Mouse (Mus musculus) heart, adult 2 months (tissue): ENCODE data around the gene Csmd2. TPM values are rescaled to one million over a fixed set of nuclear protein-coding genes. Genes with fewer than 3 reads are reported as not detected.

Experiments
- DNase-seq, 2 experiments: peaks; one replicate each; pipeline ENCODE4 v3.0.0; 2021
- H3K27ac ChIP-seq: fragments of 200-600 bp; 2 replicates; pipeline ENCODE4 v1.8.1; 2022
- H3K27me3 ChIP-seq: fragments of 200-500 bp; 2 replicates; pipeline ENCODE4 v1.6.1; 2012; ENCODE audit warnings: mild to moderate bottlenecking, low read length, inconsistent platforms, mixed read lengths; ENCODE audit not compliant: control insufficient read depth, insufficient read depth
- H3K36me3 ChIP-seq: fragments of 200-500 bp; 2 replicates; pipeline ENCODE4 v1.6.1; 2012; ENCODE audit warnings: low read length, inconsistent platforms; ENCODE audit not compliant: control insufficient read depth, insufficient read depth
- H3K4me1 ChIP-seq: fragments of 200-500 bp; 2 replicates; pipeline ENCODE4 v1.6.1; 2011; ENCODE audit warnings: low read length; ENCODE audit not compliant: control insufficient read depth, insufficient read depth
- H3K4me3 ChIP-seq: fragments of 200-600 bp; 2 replicates; pipeline ENCODE4 v1.8.1; 2022
- H3K79me2 ChIP-seq: fragments of 200-500 bp; replicated peaks from 2 replicates; pipeline ENCODE4 v1.6.1; 2012; ENCODE audit warnings: mild to moderate bottlenecking, inconsistent platforms, low read length, moderate library complexity, mixed read lengths; ENCODE audit not compliant: control insufficient read depth, insufficient read depth
- H3K9ac ChIP-seq: fragments of 200-500 bp; 2 replicates; pipeline ENCODE4 v1.6.1; 2012; ENCODE audit warnings: low read depth, mild to moderate bottlenecking, control low read depth, inconsistent platforms, low read length, mixed read lengths
- CTCF ChIP-seq: fragments of 200-600 bp; IDR thresholded peaks from 2 replicates; pipeline ENCODE4 v1.8.1; 2022; ENCODE audit warnings: antibody characterized with exemption, mild to moderate bottlenecking, moderate library complexity
- EP300 ChIP-seq: fragments of 200-500 bp; IDR thresholded peaks from 2 replicates; pipeline ENCODE4 v1.6.1; 2011; ENCODE audit warnings: low read depth, low read length, control low read depth; ENCODE audit not compliant: insufficient read depth
- POLR2A ChIP-seq: fragments of 200-500 bp; IDR thresholded peaks from 2 replicates; pipeline ENCODE4 v1.6.1; 2011; ENCODE audit warnings: mild to moderate bottlenecking, low read depth, low read length, control low read depth; ENCODE audit not compliant: insufficient read depth
- WGBS: fragments of 180-500 bp; shearing (Covaris S2); methylation state at CpG from one replicate; pipeline ENCODE4 v1.1.7; 2018; 5-methylcytosine and 5-hydroxymethylcytosine counted together
- intact Hi-C: fragments of 180-260 bp; cut with DNase I; formaldehyde crosslinking; loops from one replicate; pipeline ENCODE4 v1.15.1; 2025
- polyA plus RNA-seq: library from polyadenylated mRNA; depleted of rRNA; stranded (reverse); fragments of >200 nt; gene quantifications from 2 replicates; pipeline ENCODE4 v1.2.3, GENCODE M21; 2012
- total RNA-seq, 2 experiments: library from RNA; stranded (reverse); gene quantifications; 2 replicates each; pipeline ENCODE4 v1.2.3; 2021

Gene Csmd2
- total and polyA plus RNA-seq, 3 experiments, result not detected

DNA sequence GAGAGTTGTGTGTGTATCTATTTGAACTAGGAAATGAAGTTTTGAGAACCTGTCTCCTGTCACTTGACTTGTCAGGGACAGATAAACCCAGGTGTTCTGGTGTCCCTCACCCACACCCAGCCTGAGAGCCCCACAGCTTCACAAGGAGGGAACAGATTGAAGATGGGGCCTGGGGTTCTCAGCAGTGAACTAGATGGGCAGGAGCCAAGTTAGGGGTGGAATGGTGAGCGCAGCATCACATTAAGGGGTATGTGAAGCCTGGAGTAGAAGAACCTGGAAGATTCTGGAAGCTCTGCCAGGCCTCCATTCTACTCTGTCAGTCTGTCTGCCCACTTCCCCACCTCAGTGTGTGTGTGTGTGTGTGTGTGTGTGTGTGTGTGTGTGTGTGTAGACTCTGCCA, 184.0 kb downstream of the Csmd2 start:
- Histone ChIP-seq H3K79me2 (no peaks in the 10 kb centered on the region), H3K9ac (no peak overlapping the region), H3K27me3 (no peaks in the 10 kb centered on the region), H3K36me3 (no peaks in the 10 kb centered on the region), H3K4me3 (no peak overlapping the region), H3K4me1 (no peaks in the 10 kb centered on the region), H3K27ac (no peak overlapping the region)
- intact Hi-C loops, result loop anchor here (10.0 kb wide), 1 partner anchor 237 kb away; no protein-coding TSS in a partner anchor
- WGBS, result 86% methylated on average over 1 of the region's 1 CpGs
- no peak for DNase-seq
- TF ChIP-seq POLR2A (no peak), EP300 (no peak)

DNA sequence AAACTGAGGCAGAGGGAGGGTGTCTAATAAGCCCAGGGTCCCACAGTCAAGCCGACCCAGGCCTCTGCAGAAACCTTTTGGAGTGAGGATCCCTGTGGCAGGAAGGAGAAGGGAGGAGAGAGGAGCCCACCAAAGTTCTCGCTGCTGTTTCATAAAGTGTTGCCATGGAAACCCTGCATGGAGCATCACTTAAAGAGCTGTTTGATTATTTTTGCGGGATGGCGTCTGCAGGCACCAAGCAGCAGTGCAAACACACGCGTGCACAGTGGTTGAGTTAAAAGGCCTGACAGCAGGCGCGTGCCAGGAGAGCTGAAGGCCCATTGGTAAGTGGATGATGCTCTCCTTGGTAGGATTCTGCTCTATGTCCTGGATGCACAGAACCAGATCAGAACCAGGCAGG, 191.3 kb downstream of the Csmd2 start:
- Histone ChIP-seq H3K9ac (no peak overlapping the region), H3K4me3 (no peak overlapping the region), H3K4me1 (no peaks in the 10 kb centered on the region), H3K79me2 (no peaks in the 10 kb centered on the region), H3K36me3 (no peaks in the 10 kb centered on the region), H3K27ac (no peak overlapping the region), H3K27me3 (no peaks in the 10 kb centered on the region)
- TF ChIP-seq EP300 (no peak), CTCF (no peak), POLR2A (no peak)
- intact Hi-C loops, result loop anchor here (10.0 kb wide), 1 partner anchor 244 kb away; no protein-coding TSS in a partner anchor
- 84% methylated on average over 8 of the region's 8 CpGs for WGBS
- no peak for DNase-seq

DNA sequence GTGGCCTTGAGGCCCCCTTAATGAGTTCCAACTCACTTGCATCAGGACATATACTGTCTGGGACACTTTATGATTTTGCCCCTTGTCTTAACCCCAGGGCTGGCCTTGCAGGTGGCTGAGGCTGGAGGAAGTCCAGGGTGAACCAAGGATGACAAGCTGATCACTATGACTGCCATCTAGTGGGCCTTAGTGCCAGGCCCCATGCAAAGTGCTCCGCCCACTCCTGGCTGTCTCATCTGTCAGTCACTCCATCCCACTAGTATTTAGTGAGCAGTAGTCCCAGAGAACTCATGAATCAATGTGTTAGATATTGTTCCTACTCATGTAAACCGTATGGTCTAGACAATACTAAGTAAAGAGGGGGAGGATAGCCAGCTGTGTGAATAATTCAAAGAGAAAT, 191.9 kb downstream of the Csmd2 start:
- Histone ChIP-seq H3K4me1 (no peaks in the 10 kb centered on the region), H3K9ac (no peak overlapping the region), H3K27ac (no peak overlapping the region), H3K4me3 (no peak overlapping the region), H3K79me2 (no peaks in the 10 kb centered on the region), H3K36me3 (no peaks in the 10 kb centered on the region), H3K27me3 (no peaks in the 10 kb centered on the region)
- no peak for DNase-seq
- WGBS, result 76% methylated on average over 2 of the region's 2 CpGs
- intact Hi-C loops, result loop anchor here (10.0 kb wide), 1 partner anchor 245 kb away; no protein-coding TSS in a partner anchor
- TF ChIP-seq CTCF (peak; percentile 51), POLR2A (no peak), EP300 (no peak)

GRCm38 (mm10) chr4:128184747-128185146, 197.1 kb downstream of the Csmd2 start:
- TF ChIP-seq CTCF (no peak), POLR2A (no peak), EP300 (no peak)
- intact Hi-C loops, result no loop called here

DNA sequence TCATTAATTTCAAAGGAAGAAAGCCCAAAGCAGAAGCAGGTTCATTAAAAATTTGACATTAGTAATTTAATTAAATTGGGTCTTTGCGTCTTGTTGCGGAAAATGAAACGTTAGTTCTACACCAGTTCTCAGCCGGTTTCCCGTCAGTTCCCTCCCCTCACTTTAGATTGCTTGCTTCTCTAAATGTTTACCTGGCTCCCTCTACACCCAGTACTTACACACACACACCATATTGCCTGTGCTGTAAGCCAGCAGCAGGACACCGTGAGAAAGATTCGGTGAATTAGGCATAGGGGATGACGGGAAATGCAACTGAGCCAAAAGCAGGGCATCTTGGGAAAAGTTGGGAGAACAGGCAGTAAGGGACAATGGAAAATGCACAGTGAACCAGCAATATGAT, 206.8 kb downstream of the Csmd2 start:
- Histone ChIP-seq H3K9ac (no peak overlapping the region), H3K27me3 (no peaks in the 10 kb centered on the region), H3K79me2 (no peaks in the 10 kb centered on the region), H3K27ac (no peak overlapping the region), H3K4me3 (no peak overlapping the region), H3K4me1 (no peaks in the 10 kb centered on the region), H3K36me3 (no peaks in the 10 kb centered on the region)
- TF ChIP-seq EP300, result no peak
- no peak for TF ChIP-seq CTCF
- no peak for TF ChIP-seq POLR2A
- WGBS, result 94% methylated on average over 8 of the region's 8 CpGs
- DNase-seq, result no peak
- intact Hi-C loops, result no loop called here

More at GRCm38 (mm10) chr4:128184747-128185146, 197.1 kb downstream of the Csmd2 start:
- H3K27ac ChIP-seq, result no peak overlapping the region
- H3K79me2 ChIP-seq, result no peaks in the 10 kb centered on the region
- H3K9ac ChIP-seq, result no peak overlapping the region
- H3K4me3 ChIP-seq, result no peak overlapping the region
- H3K27me3 ChIP-seq, result no peaks in the 10 kb centered on the region
- no peak for DNase-seq
- no peaks in the 10 kb centered on the region for H3K36me3 ChIP-seq
- WGBS, result 46% methylated on average over 1 of the region's 1 CpGs
- no peaks in the 10 kb centered on the region for H3K4me1 ChIP-seq

DNA sequence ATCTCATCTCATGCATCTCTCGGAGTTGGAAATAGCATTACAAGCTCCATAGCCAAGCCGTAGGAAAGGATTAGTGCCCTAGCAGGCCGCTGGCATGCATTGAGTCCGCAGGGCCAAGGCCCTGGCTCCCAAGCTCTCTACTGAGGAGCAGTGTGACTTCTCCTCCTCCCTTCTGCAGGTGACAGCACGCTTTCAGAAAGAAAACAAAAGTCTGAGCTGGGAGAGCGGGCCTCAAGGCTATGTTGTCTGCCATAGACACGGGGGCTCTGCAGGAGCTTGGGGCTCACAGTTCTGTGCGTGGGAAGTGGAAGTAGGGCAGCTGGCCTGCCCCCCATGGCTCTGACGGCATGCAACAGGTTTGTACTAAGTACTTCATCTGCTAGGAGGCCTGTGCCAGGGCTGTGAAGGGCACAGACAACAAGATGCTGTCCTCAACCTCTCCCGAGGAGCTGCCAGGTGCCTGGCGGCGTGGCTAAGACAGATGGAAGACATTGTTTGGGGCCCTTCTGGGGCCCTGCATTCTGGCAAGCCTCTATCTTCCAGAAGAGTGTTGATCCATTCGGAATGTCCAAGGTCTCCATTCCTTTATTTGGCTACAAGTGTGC, 230.4 kb downstream of the Csmd2 start:
- Histone ChIP-seq H3K9ac (no peak overlapping the region), H3K79me2 (no peaks in the 10 kb centered on the region), H3K4me1 (no peaks in the 10 kb centered on the region), H3K27me3 (no peaks in the 10 kb centered on the region), H3K27ac (no peak overlapping the region), H3K4me3 (no peak overlapping the region), H3K36me3 (no peaks in the 10 kb centered on the region)
- no peak for TF ChIP-seq POLR2A
- TF ChIP-seq CTCF, result no peak
- TF ChIP-seq EP300, result no peak
- WGBS, result 60% methylated on average over 13 of the region's 13 CpGs
- DNase-seq, result no peak
- intact Hi-C loops, result no loop called here
